Mouse (Mus musculus) CH12.LX (cell line): ENCODE results near the gene Col4a1. TPM values are rescaled to one million over a fixed set of nuclear protein-coding genes. Genes with fewer than 3 reads are reported as not detected.

Experiments used
- DNase-seq: peaks from one replicate; pipeline ENCODE4 v3.0.0-alpha.2; 2013; ENCODE audit errors: extremely low read depth
- H3K27ac ChIP-seq: 2 replicates; pipeline ENCODE4 v1.5.1; 2012; ENCODE audit warnings: low read depth, mild to moderate bottlenecking, control low read depth, moderate library complexity; ENCODE audit not compliant: insufficient read depth
- H3K27me3 ChIP-seq: replicated peaks from 2 replicates; pipeline ENCODE3; 2012; ENCODE audit warnings: inconsistent platforms
- H3K36me3 ChIP-seq, 2 experiments: replicated peaks in 1 of 2; 2 replicates each; pipeline versions ENCODE3 to v1.6.1; 2012; ENCODE audit warnings: inconsistent platforms in 1 of 2, low read length in 1 of 2, mild to moderate bottlenecking in 1 of 2, mixed read lengths in 1 of 2, moderate library complexity in 1 of 2; ENCODE audit not compliant: control insufficient read depth in 1 of 2, insufficient read depth in 1 of 2
- H3K4me1 ChIP-seq, 2 experiments: 2 replicates each; pipeline ENCODE4 v1.6.1; 2012; ENCODE audit warnings: inconsistent platforms in 1 of 2, moderate library complexity in 1 of 2; ENCODE audit not compliant: insufficient read depth in 2 of 2, control insufficient read depth in 1 of 2
- H3K4me2 ChIP-seq: 2 replicates; pipeline ENCODE4 v1.6.1; 2012; ENCODE audit warnings: low read depth, mild to moderate bottlenecking, control low read depth; ENCODE audit not compliant: poor library complexity, insufficient read depth, severe bottlenecking
- H3K4me3 ChIP-seq, 3 experiments: fragments of 150-350 bp in 1 of 3; sonication (generic) in 1 of 3; replicated peaks in 1 of 3; 2 replicates each; pipeline versions ENCODE3 to v1.5.1; 2011 to 2012; ENCODE audit warnings: low read depth in 2 of 3, low read length in 2 of 3, mild to moderate bottlenecking in 2 of 3, moderate library complexity in 2 of 3, control low read depth in 1 of 3, improper control_type of control experiment in 1 of 3, inconsistent platforms in 1 of 3, mixed read lengths in 1 of 3; ENCODE audit not compliant: poor library complexity in 1 of 3
- H3K79me2 ChIP-seq: replicated peaks from 2 replicates; pipeline ENCODE4 v1.6.1; 2012; ENCODE audit warnings: mild to moderate bottlenecking, moderate library complexity; ENCODE audit not compliant: control insufficient read depth, poor library complexity, insufficient read depth, severe bottlenecking; ENCODE audit errors: extremely low read depth
- H3K9ac ChIP-seq: 2 replicates; pipeline ENCODE4 v1.6.1; 2012; ENCODE audit warnings: low read depth, mild to moderate bottlenecking, control low read depth, moderate library complexity; ENCODE audit not compliant: insufficient read depth
- H3K9me3 ChIP-seq: replicated peaks from 2 replicates; pipeline ENCODE3; 2012; ENCODE audit warnings: low read length, inconsistent platforms, mixed read lengths
- BHLHE40 ChIP-seq: IDR thresholded peaks from 2 replicates; pipeline ENCODE4 v1.6.1; 2011; ENCODE audit warnings: mild to moderate bottlenecking, low read depth, low read length, improper control_type of control experiment
- CHD1 ChIP-seq: IDR thresholded peaks from 2 replicates; pipeline ENCODE4 v1.6.1; 2012; ENCODE audit warnings: low read depth, low read length, improper control_type of control experiment, inconsistent platforms
- E2F4 ChIP-seq: IDR thresholded peaks from 2 replicates; pipeline ENCODE4 v1.6.1; 2011; ENCODE audit warnings: low read depth, low read length, improper control_type of control experiment; ENCODE audit not compliant: insufficient replicate concordance
- EP300 ChIP-seq: IDR thresholded peaks from 2 replicates; pipeline ENCODE4 v1.6.1; 2011; ENCODE audit warnings: low read length, improper control_type of control experiment
- HCFC1 ChIP-seq: IDR thresholded peaks from 2 replicates; pipeline ENCODE4 v1.6.1; 2012; ENCODE audit warnings: low read depth, mild to moderate bottlenecking, inconsistent platforms, low read length, improper control_type of control experiment
- JUN ChIP-seq: IDR thresholded peaks from 2 replicates; pipeline ENCODE4 v1.6.1; 2011; ENCODE audit warnings: low read depth, mild to moderate bottlenecking, low read length, improper control_type of control experiment, moderate library complexity; ENCODE audit not compliant: insufficient read depth
- KAT2A ChIP-seq: IDR thresholded peaks from 2 replicates; pipeline ENCODE4 v1.6.1; 2012; ENCODE audit warnings: low read length, improper control_type of control experiment, inconsistent platforms; ENCODE audit not compliant: insufficient replicate concordance
- MAFK ChIP-seq: IDR thresholded peaks from 2 replicates; pipeline ENCODE4 v1.6.1; 2011; ENCODE audit warnings: low read length, improper control_type of control experiment; ENCODE audit not compliant: insufficient replicate concordance
- MEF2A ChIP-seq: IDR thresholded peaks from 2 replicates; pipeline ENCODE4 v1.6.1; 2014; ENCODE audit warnings: low read depth, mild to moderate bottlenecking, inconsistent platforms, low read length, improper control_type of control experiment, borderline replicate concordance
- MXI1 ChIP-seq: IDR thresholded peaks from 2 replicates; pipeline ENCODE4 v1.6.1; 2011; ENCODE audit warnings: mild to moderate bottlenecking, low read depth, low read length, improper control_type of control experiment
- NELFE ChIP-seq: IDR thresholded peaks from 2 replicates; pipeline ENCODE4 v1.6.1; 2011; ENCODE audit warnings: low read depth, low read length, improper control_type of control experiment
- PAX5 ChIP-seq: IDR thresholded peaks from 2 replicates; pipeline ENCODE4 v1.6.1; 2012; ENCODE audit warnings: low read length, inconsistent platforms, mixed read lengths
- RAD21 ChIP-seq: IDR thresholded peaks from 2 replicates; pipeline ENCODE4 v1.6.1; 2011; ENCODE audit warnings: low read depth, mild to moderate bottlenecking, low read length, improper control_type of control experiment, moderate library complexity
- SIN3A ChIP-seq: IDR thresholded peaks from 2 replicates; pipeline ENCODE4 v1.6.1; 2012; ENCODE audit warnings: low read length, improper control_type of control experiment, inconsistent platforms
- SMC3 ChIP-seq: IDR thresholded peaks from 2 replicates; pipeline ENCODE4 v1.6.1; 2011; ENCODE audit warnings: low read depth, low read length, improper control_type of control experiment
- TBP ChIP-seq: conservative IDR thresholded peaks from 2 replicates; pipeline ENCODE4 v1.6.1; 2011; ENCODE audit warnings: low read depth, low read length, improper control_type of control experiment
- ZC3H11A ChIP-seq: IDR thresholded peaks from 2 replicates; pipeline ENCODE4 v1.6.1; 2012; ENCODE audit warnings: low read depth, mild to moderate bottlenecking, inconsistent platforms, low read length, improper control_type of control experiment
- ZKSCAN1 ChIP-seq: IDR thresholded peaks from 2 replicates; pipeline ENCODE4 v1.6.1; 2012; ENCODE audit warnings: low read depth, inconsistent platforms, low read length, improper control_type of control experiment, borderline replicate concordance
- ZNF384 ChIP-seq: IDR thresholded peaks from 2 replicates; pipeline ENCODE4 v1.6.1; 2012; ENCODE audit warnings: low read depth, low read length, improper control_type of control experiment, inconsistent platforms
- dilution Hi-C: fragments of 300-500 bp; cut with MboI; formaldehyde crosslinking; loops from 2 replicates; pipeline ENCODE4 v1.14.3; 2020; ENCODE audit warnings: low sequenced_read_pairs; ENCODE audit not compliant: extremely low pct_unique_long_range_greater_than_20kb, extremely low pct_ligation_motif_present
- in situ Hi-C: fragments of 300-500 bp; cut with MboI; formaldehyde crosslinking; loops from 3 replicates; pipeline ENCODE4 v1.14.3; 2019; ENCODE audit warnings: low sequenced_read_pairs, low pct_ligation_motif_present, low pct_unique_long_range_greater_than_20kb, mixed read lengths
- polyA plus RNA-seq: library from polyadenylated mRNA; unstranded; fragments of >175 nt; gene quantifications from 2 replicates; pipeline ENCODE4 v1.2.1, GENCODE M21; 2012; ENCODE audit warnings: low read depth; ENCODE audit not compliant: insufficient read length
- total RNA-seq, 2 experiments: library from RNA; depleted of rRNA; stranded (reverse); fragments of 300-350 nt in 1 of 2; fragments of >200 nt in 1 of 2; gene quantifications; 2 replicates each; pipeline ENCODE4 v1.2.3; 2012 to 2014

Col4a1 gene
- total and polyA plus RNA-seq, 3 experiments, result 0.04 to 0.27 (median 0.13) TPM

DNA sequence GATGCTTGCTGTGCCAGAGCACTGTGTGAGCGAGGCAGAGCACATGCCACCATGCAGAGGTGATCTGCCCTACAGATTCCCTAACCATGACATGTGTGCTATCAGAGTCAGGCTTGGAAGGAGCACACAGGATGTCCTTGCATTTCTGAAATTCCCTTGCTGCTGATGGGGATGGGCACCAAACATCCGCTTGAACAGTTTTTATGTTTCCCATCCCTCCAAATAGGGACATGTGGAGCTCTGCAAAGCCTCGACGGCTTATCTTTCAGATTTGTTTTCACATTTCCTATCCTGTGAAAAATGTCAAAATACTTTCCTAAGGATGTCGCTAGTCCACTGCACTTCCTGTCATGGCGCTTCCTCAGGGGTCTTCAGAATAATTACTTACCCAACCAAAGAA is 40.4 kb downstream of the Col4a1 start:
- Histone ChIP-seq H3K9ac (no peak overlapping the region), H3K4me1 (peaks cover 2 to 19% of the 10 kb centered on the region in 2 experiments; a peak in 2 of 4 replicates)
- no peak for TF ChIP-seq ZKSCAN1
- no peak for TF ChIP-seq BHLHE40
- no peak for TF ChIP-seq HCFC1
- TF ChIP-seq KAT2A, result no peak
- no peak for TF ChIP-seq E2F4
- TF ChIP-seq SMC3, result no peak
- no peak for TF ChIP-seq ZNF384
- TF ChIP-seq, all 38 proteins: peak for 0
- H3K4me3 ChIP-seq, result no peak overlapping the region
- in situ Hi-C loops, result no loop called here
- no peak overlapping the region for H3K4me2 ChIP-seq
- dilution Hi-C loops, result no loop called here
- H3K27me3 ChIP-seq, result peaks cover 94% of the 10 kb centered on the region
- no peaks in the 10 kb centered on the region for H3K36me3 ChIP-seq
- no peak for DNase-seq
- no peak overlapping the region for H3K27ac ChIP-seq
- H3K9me3 ChIP-seq, result peaks cover 4% of the 10 kb centered on the region
- no peaks in the 10 kb centered on the region for H3K79me2 ChIP-seq

DNA sequence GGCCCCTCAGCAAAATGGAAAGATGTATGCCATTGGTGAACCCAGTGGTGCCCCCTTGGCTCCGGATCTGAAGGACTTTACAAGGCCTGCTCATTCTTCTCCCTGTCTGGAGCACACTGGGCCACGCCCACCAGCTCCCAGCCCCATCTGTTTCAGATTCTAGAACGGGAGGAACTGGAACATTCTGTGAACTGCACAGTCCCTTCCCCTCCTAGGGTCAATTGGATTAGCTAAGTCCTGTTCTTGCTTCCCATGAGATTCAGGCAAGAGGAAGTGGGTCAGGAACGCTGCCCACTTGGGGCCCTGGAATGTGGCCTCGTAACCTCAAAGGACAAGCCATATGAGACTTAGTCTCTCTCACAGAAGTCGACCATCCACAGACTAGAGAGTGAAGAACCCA is 41.8 kb downstream of the Col4a1 start:
- peaks cover 4% of the 10 kb centered on the region for H3K9me3 ChIP-seq
- peaks cover 89% of the 10 kb centered on the region for H3K27me3 ChIP-seq
- H3K4me3 ChIP-seq, result no peak overlapping the region
- DNase-seq, result no peak
- no peak for TF ChIP-seq JUN
- TF ChIP-seq, all 38 proteins: peak for 0
- Histone ChIP-seq H3K36me3 (no peaks in the 10 kb centered on the region), H3K79me2 (no peaks in the 10 kb centered on the region), H3K4me2 (no peak overlapping the region), H3K4me1 (peaks cover 0 to 9% of the 10 kb centered on the region in 2 experiments; a peak in 1 of 4 replicates), H3K9ac (no peak overlapping the region), H3K27ac (no peak overlapping the region)
- dilution Hi-C loops, result no loop called here
- in situ Hi-C loops, result no loop called here

DNA sequence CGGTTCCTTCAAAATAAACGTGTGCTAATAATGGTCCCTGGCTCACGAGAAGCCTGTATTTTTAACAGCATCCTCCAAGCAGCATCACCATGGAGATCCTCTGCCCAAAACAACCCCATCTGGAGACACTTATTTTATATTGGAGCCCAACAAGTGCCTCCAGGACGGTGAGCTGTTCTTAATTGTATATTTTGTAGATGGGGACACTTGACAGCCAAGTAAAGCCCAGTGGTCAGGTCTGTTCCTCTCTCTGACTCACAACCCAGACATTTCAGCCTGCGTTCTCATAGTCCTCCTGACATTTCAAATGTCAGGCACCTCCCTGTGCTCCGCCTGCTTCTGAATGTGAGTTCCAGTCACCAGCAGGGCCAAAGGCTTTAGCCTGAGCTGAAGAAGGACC is 43.9 kb downstream of the Col4a1 start:
- peaks cover under 1% of the 10 kb centered on the region for H3K9me3 ChIP-seq
- in situ Hi-C loops, result no loop called here
- dilution Hi-C loops, result no loop called here
- no peak for DNase-seq
- H3K27me3 ChIP-seq, result peaks cover 86% of the 10 kb centered on the region
- no peaks in the 10 kb centered on the region for H3K36me3 ChIP-seq
- H3K27ac ChIP-seq, result no peak overlapping the region
- H3K79me2 ChIP-seq, result no peaks in the 10 kb centered on the region
- no peak overlapping the region for H3K4me2 ChIP-seq
- TF ChIP-seq SIN3A (no peak), EP300 (no peak), MEF2A (no peak), CHD1 (no peak), PAX5 (no peak), TBP (no peak), NELFE (no peak), KAT2A (no peak), RAD21 (no peak), ZKSCAN1 (no peak), ZC3H11A (no peak), MXI1 (no peak), MAFK (no peak), BHLHE40 (no peak)
- H3K9ac ChIP-seq, result no peak overlapping the region
- no peak overlapping the region for H3K4me3 ChIP-seq
- H3K4me1 ChIP-seq, result peaks cover 0 to 9% of the 10 kb centered on the region in 2 experiments; a peak in 1 of 4 replicates
